Mouse (Mus musculus) lung, postnatal 4 days (tissue): ENCODE results near the gene Sart1.
A peak's percentile ranks its signal among the peaks of the same experiment; 100 is the strongest.
"Not testable (repeated sequence)": the region's sequence is repeated elsewhere in the genome, so short reads cannot be mapped to it uniquely, and the experiment has no call there.

Experiments
- DNase-seq, 2 experiments: peaks; one replicate each; pipeline ENCODE4 v3.0.0; 2021

Gene Sart1

GRCm38 (mm10) chr19:5367053-5367359, 21.5 kb downstream of the Sart1 start, which contains the start of gene Banf1:
Banf1 (minus strand) TSS chr19:5367168.
- no peak for DNase-seq

GRCm38 (mm10) chr19:5366175-5367052, 22.1 kb downstream of the Sart1 start, which contains the start of gene Eif1ad:
Eif1ad (plus strand) TSS chr19:5366741.
- DNase-seq, result peak; percentile 96

GRCm38 (mm10) chr19:5365751-5366150, 22.8 kb downstream of the Sart1 start:
- no peak for DNase-seq

DNA sequence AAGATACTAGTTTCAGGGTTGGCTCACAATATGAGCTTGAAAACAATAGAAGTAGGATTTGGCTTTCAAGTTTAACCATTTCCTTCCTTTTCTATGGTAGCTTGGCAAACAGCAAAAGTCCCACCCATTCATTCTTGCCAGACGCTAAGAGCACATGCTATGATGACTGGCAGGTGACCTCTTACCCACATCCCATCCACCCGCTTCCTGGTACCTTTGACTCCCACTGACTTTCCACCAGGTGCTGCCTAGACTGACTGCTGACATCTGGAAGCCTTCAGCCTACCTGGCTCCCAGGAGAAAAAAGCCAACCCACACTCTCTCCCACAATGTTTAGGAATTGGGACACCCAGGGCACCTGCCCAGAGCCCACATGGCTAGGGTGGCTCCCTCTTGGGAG, 24.4 kb downstream of the Sart1 start:
- no peak for DNase-seq

DNA sequence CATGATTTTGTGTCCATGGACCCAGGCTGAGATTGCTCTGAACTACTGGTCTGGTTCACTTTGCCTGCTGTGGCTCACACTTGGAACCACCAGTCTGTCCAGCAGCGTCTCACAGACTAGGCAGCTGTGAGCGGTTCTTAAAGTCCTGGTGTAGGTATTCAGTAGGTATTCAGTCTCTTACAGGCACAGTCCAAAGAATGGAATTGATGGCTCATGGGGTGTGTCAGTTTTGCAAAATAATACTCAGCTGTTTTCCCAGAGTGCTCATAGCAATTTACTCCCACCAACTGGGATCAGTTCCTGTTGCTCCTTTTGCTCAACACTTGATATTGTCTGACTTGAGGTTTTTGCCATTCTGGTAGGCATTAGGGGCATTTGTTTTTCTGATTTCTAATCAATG, 26.3 kb downstream of the Sart1 start:
- no peak for DNase-seq

GRCm38 (mm10) chr19:5356080-5356479, 32.4 kb downstream of the Sart1 start:
- DNase-seq, result no peak

DNA sequence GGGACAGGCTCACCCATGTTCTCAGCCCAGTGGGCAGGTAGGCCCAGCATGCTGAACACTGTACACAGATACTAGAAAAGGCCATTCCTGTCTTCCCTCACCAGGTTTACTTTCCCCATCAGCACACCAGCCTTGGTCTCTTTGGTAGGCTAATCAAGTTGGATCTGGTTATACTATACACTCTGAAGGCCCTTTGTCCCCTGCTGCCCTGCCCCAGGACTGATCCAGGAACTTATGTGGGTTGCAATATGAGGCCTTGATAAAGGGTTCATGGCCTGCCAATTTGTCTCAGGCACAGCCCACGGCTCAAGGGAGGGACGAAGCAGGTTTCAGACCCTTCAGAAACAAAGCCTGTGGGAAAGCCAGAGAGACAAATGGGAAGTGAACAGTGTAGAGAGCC, 34.9 kb downstream of the Sart1 start:
- DNase-seq, result no peak

GRCm38 (mm10) chr19:5349502-5349873, 39.0 kb downstream of the Sart1 start, which contains the start of gene Cst6:
Cst6 (minus strand) TSS chr19:5349574.
- not testable (repeated sequence) for DNase-seq

DNA sequence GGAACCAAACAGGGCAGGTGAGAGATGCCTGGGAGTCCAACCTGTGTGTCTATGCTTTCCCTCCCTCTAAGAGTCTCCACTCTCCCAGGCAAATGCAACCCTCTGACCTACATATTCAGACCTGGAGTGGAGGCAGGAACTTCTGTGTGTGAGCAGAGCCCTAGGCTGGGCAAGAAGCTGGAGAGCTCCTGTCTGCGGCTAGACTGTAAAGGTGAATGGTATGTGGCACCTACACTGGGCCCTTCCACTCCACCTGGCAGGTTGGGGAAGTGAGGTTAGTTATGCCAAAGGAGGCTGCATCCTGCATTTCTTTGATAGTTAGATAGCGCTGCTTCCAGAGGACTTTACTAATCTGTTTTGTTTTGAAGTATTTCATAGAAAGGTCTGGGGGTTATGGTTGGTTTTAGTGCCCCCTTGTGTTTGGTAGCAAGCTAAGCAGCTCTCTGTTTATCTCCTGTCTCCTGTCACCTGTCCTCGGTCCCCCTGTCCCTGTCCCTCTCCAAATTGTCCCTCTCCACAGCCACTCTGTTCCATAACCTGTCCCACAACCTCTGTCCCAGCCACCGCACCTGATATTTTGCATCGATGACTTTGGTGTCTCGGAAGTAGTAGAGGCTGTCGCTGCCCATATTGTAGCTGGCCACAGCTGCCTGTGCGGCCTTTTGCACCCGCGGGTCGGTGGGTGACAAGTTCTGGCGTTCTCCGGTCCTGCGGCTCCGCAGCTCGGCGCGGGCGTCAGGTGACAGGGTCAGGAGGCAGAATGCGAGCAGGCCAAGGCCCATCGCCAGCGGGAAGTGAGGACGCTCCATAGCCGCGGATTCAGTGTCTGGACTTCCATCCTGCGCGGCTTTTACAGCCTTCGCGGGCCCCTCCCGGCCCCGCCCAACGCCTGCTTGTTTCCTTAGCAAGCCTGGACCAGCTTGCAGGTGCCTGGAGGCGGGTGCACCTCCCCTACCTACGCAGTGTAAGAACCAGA, 39.7 kb downstream of the Sart1 start:
- DNase-seq, result peak in 1 of 2 experiments; percentile 16

DNA sequence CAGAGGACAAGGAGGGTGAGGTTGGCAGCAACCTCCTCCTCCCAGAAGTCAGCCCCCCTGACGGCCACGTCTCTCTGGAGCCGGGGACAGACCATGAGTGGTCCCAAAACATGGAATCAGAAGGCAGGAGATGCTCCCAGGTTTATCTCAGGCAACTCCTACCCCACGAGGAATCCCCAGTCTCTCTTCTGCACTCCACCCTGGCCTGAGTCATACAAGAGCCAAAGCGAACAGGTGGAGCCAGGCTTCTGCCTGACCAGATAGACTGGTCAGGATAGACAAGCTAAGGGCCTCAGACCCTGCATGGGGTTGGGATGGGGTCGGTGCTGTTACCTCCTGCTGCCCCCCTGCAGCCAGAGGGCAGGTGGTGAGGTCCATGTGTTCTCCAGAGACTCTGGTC, 40.4 kb downstream of the Sart1 start:
- DNase-seq, result no peak

GRCm38 (mm10) chr19:5345297-5346131, 43.0 kb downstream of the Sart1 start:
- no peak for DNase-seq

DNA sequence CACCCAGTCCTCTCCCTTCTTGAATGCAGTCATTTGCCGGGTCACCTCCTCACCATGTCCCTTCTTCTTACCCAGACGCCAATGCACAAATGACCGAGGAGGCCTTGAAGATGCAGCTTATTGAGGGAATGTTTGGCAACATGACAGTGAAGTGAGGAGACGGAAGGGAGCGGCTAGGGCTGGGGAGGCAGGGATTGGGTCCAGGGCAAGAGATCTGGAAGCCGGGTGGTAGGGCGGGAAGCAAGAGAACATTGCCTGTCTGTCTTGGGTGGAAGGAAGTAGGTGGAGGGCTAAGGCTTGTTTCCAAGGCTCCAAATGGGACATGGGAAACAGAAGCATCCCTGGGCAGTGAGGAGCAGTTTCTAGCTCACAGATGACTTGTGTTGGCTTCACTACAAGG, 47.1 kb downstream of the Sart1 start:
- no peak for DNase-seq

DNA sequence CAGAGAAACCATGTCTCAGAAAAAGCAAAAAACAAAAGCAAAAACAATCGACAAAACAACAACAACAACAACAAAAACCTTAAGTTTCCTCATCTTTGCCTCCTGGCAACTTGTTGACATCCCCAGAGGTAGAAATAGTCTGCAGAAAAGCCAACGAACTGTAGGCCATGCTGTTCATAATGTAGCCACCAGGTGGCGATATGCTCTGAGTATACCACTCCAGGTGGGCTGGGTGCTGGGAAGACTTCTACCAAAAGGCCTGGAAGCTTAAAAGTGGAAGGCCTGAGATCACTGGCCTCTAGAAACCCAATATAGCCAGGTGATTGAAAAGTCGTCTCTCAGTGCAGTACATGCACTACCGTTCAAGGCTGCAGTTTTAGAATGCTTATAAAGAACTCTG, 50.5 kb downstream of the Sart1 start:
- peak; percentile 55 to 81 for DNase-seq

DNA sequence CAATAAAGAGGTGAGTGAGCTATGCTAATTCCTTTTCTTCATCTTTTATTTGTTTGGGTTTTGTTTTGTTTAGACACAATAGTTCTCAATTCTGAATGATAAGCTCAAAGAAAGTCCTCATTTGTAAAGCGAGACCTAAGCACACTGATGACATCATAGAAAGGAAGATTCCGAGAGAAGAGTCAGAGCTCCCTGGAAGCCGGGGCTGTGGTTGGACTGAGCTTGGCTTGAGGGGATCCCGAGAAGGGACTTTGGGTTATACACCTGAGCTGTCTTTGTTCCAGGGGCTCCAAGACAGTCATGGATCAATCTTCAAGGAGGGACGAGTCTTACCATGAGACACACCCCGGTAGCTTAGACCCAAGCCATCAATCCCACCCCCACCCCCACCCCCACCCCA, 53.1 kb downstream of the Sart1 start, which contains the start of gene Catsper1:
Gene Catsper1 (plus strand): TSS at position 301 of the 400 bp plus-strand sequence.
- no peak for DNase-seq

GRCm38 (mm10) chr19:5334741-5335140, 53.8 kb downstream of the Sart1 start:
- DNase-seq, result no peak

- no peak for DNase-seq
Measured at GRCm38 (mm10) chr19:5327970-5328369, 60.5 kb downstream of the Sart1 start.
